Mouse (Mus musculus): ENCODE results near the gene Ptrh2.

Ptrh2 gene

GRCm38 (mm10) chr11:86691482-86691881 lies 7.7 kb downstream of the Ptrh2 start:
- TF ChIP-seq GATA4 (IDR thresholded peaks at IDR 0.05; ENCODE audit: insufficient replicate concordance, low read length): no peak

GRCm38 (mm10) chr11:86691956-86692355 lies 8.2 kb downstream of the Ptrh2 start:
- no peak for TF ChIP-seq GATA4 (IDR thresholded peaks at IDR 0.05; ENCODE audit: insufficient replicate concordance, low read length)

GRCm38 (mm10) chr11:86692546-86692945 lies 8.8 kb downstream of the Ptrh2 start:
- no peak for TF ChIP-seq GATA4 (IDR thresholded peaks at IDR 0.05; ENCODE audit: insufficient replicate concordance, low read length)

- TF ChIP-seq GATA4 (IDR thresholded peaks at IDR 0.05; ENCODE audit: insufficient replicate concordance, low read length): no peak
Measured at GRCm38 (mm10) chr11:86695461-86695860, 11.7 kb downstream of the Ptrh2 start.

- no peak for TF ChIP-seq GATA4 (IDR thresholded peaks at IDR 0.05; ENCODE audit: insufficient replicate concordance, low read length)
Measured at GRCm38 (mm10) chr11:86701151-86701550, 17.4 kb downstream of the Ptrh2 start.

GRCm38 (mm10) chr11:86714606-86715005 lies 30.8 kb downstream of the Ptrh2 start:
- TF ChIP-seq GATA4 (IDR thresholded peaks at IDR 0.05; ENCODE audit: insufficient replicate concordance, low read length): no peak

GRCm38 (mm10) chr11:86717306-86718065 lies 33.7 kb downstream of the Ptrh2 start:
- TF ChIP-seq GATA4 (IDR thresholded peaks at IDR 0.05; ENCODE audit: insufficient replicate concordance, low read length): no peak

- no peak for TF ChIP-seq GATA4 (IDR thresholded peaks at IDR 0.05; ENCODE audit: insufficient replicate concordance, low read length)
Measured at GRCm38 (mm10) chr11:86718369-86718768, 34.6 kb downstream of the Ptrh2 start.

- no peak for TF ChIP-seq GATA4 (IDR thresholded peaks at IDR 0.05; ENCODE audit: insufficient replicate concordance, low read length)
Measured at GRCm38 (mm10) chr11:86719390-86719789, 35.6 kb downstream of the Ptrh2 start.

GRCm38 (mm10) chr11:86724004-86724403 lies 40.2 kb downstream of the Ptrh2 start:
- no peak for TF ChIP-seq GATA4 (IDR thresholded peaks at IDR 0.05; ENCODE audit: insufficient replicate concordance, low read length)

GRCm38 (mm10) chr11:86724982-86725381 lies 41.2 kb downstream of the Ptrh2 start:
- no peak for TF ChIP-seq GATA4 (IDR thresholded peaks at IDR 0.05; ENCODE audit: insufficient replicate concordance, low read length)

- no peak for TF ChIP-seq GATA4 (IDR thresholded peaks at IDR 0.05; ENCODE audit: insufficient replicate concordance, low read length)
Measured at GRCm38 (mm10) chr11:86725607-86726006, 41.8 kb downstream of the Ptrh2 start.

GRCm38 (mm10) chr11:86731443-86731842 lies 47.7 kb downstream of the Ptrh2 start:
- TF ChIP-seq GATA4 (IDR thresholded peaks at IDR 0.05; ENCODE audit: insufficient replicate concordance, low read length): no peak

- no peak for TF ChIP-seq GATA4 (IDR thresholded peaks at IDR 0.05; ENCODE audit: insufficient replicate concordance, low read length)
Measured at GRCm38 (mm10) chr11:86734241-86734939, 50.6 kb downstream of the Ptrh2 start.

GRCm38 (mm10) chr11:86734993-86735392 lies 51.2 kb downstream of the Ptrh2 start:
- TF ChIP-seq GATA4 (IDR thresholded peaks at IDR 0.05; ENCODE audit: insufficient replicate concordance, low read length): no peak

GRCm38 (mm10) chr11:86737301-86738000 lies 53.7 kb downstream of the Ptrh2 start:
- TF ChIP-seq GATA4 (IDR thresholded peaks at IDR 0.05; ENCODE audit: insufficient replicate concordance, low read length): no peak

All from liver, adult (tissue).